ENCODE assay signal across 12 mouse cellular contexts in the genomic region with DNA sequence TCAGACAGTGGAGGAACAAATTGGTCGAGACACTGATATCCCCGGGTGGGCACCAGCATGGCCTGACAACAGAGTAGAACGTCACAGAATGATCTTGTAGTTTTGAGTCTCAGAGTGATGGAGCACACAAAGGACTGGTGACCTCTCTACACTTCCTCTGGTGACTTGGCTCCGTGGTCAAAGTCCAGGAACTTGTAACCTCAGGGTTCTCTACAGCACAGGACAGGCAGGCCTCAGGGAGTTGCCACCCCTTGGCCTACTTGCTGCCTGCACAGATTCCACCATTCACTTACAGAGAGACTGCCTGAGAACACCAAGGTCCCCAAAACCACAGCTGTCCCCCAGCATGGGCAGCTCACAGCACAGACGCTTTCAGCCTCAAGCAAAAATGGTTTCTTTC. TPM values are rescaled to one million over a fixed set of nuclear protein-coding genes. Genes with fewer than 3 reads are reported as not detected.
"Had no signal": no experiment of that assay in that cellular context is flagged by ENCODE, and none has a peak within 500 bp of the region (broad histone marks: within the 10 kb centered on the region; RNA-seq: fewer than 3 reads in every experiment).

No protein-coding gene starts in this region.

- H3K27ac ChIP-seq: kidney, embryonic 15.5 days; limb, embryonic 15.5 days; liver, embryonic 15.5 days; macrophage; midbrain, embryonic 13.5 days had no signal

- H3K9me3 ChIP-seq: kidney, embryonic 15.5 days; limb, embryonic 15.5 days; liver, embryonic 15.5 days; midbrain, embryonic 13.5 days had no signal

- DNase-seq: kidney, postnatal 14 days; layer of hippocampus, postnatal 36 days; lung, embryonic 14.5 days; lung, postnatal 14 days; right cerebral cortex, postnatal 14 days; thymus, adult 18-20 months; thymus, postnatal 14 days had no signal

- H3K27me3 ChIP-seq: kidney, embryonic 15.5 days; limb, embryonic 15.5 days; liver, embryonic 15.5 days; midbrain, embryonic 13.5 days had no signal

- H3K9ac ChIP-seq: kidney, embryonic 15.5 days; limb, embryonic 15.5 days; liver, embryonic 15.5 days; lung, embryonic 14.5 days; midbrain, embryonic 13.5 days had no signal

- H3K4me2 ChIP-seq: kidney, embryonic 15.5 days; limb, embryonic 15.5 days; liver, embryonic 15.5 days; lung, embryonic 14.5 days; midbrain, embryonic 13.5 days had no signal

- H3K4me1 ChIP-seq: kidney, embryonic 15.5 days; limb, embryonic 15.5 days; liver, embryonic 15.5 days; midbrain, embryonic 13.5 days had no signal

- H3K4me3 ChIP-seq: kidney, embryonic 15.5 days; limb, embryonic 15.5 days; liver, embryonic 15.5 days; midbrain, embryonic 13.5 days had no signal

- ATAC-seq: midbrain, embryonic 13.5 days had no signal

RNA-seq across cellular contexts. Expression of a gene that starts 51.7 kb away (rescaled TPM):
- polyA plus RNA-seq: macrophage had no signal
